Mouse (Mus musculus) kidney, adult 18-20 months (tissue): ENCODE results near the gene Nhsl2.

Experiments
- DNase-seq: peaks from one replicate; pipeline ENCODE4 v3.0.0; 2021

The Nhsl2 gene

DNA sequence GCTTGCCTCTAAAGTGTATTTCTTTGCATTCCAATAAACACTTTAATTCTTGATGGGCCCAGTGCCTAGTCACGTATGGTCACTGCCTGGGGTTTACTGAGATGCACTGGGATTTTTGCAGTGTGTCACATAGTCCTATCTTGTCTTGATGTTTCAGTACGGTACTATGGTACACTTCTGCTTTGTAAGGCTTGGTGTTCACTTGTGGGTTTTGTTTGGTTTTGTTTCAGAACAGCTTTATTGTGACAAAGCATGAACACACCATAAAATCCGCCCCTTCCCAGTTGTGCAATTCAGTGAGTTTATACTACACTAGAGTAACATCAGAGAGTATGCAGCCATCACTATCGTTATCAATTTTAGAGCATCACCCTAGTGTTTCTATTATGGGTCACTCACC lies 204.8 kb downstream of the Nhsl2 start:
- DNase-seq: no peak

- DNase-seq: peak; percentile 32
Measured at GRCm38 (mm10) chrX:102059437-102059836, 210.3 kb downstream of the Nhsl2 start.

DNA sequence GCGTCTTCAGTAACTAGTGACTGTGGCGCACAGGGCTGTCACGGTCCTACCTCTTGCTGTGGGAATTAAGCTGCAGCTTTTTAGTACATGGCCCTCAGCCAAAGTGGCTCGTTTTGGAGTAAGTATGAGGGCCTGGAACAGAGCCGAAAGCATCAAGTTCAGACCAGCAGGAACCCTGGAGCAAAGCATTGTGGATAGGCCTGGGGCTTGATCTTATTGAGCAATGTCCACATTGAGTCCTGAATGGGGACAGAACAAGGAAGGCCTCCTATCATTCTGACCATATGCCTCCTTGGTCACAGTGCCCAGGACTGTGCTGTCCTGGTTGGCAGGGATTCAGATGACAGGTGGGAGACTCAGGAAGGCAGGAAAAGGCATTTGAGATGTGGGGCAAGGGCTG lies 211.1 kb downstream of the Nhsl2 start:
- DNase-seq: no peak

DNA sequence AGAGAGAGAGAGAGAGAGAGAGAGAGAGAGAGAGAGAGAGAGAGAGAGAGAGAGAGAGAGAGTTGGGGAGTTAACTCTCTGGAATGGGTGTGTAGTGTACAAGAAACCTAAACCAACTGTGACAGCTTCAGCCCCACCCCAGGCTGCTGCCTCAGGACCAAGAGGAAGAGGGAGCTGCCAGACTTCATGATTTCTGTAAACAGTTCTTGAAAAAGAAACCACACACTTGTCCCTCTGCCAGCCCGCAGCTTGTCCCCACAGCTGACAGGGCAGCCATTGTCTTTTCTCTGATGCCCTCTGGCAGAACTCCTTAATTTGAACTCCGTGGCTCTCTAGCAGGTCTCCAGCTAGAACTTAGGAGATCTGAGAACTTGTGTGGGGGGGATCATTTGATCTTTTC lies 211.7 kb downstream of the Nhsl2 start:
- DNase-seq: peak; percentile 25

DNA sequence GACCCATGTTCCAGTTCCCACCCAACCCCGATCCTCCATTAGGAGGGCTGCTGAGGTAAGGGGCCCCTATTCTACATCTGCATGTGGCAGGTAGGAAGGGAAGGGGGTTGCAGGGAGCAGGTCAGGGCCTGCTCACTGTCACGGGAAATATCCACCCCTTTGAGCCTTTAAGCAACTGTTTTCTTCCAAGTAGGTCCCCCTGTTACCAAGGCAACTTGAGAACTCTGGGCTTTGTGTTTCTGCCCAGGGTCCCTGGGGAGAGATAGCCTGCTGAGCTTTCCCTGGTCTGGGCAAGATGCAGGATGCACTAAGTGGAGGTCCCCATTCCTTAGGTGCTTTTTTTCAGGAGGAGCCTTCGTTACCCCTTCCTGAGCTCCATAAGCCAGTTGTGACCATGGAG lies 214.9 kb downstream of the Nhsl2 start:
- no peak for DNase-seq

DNA sequence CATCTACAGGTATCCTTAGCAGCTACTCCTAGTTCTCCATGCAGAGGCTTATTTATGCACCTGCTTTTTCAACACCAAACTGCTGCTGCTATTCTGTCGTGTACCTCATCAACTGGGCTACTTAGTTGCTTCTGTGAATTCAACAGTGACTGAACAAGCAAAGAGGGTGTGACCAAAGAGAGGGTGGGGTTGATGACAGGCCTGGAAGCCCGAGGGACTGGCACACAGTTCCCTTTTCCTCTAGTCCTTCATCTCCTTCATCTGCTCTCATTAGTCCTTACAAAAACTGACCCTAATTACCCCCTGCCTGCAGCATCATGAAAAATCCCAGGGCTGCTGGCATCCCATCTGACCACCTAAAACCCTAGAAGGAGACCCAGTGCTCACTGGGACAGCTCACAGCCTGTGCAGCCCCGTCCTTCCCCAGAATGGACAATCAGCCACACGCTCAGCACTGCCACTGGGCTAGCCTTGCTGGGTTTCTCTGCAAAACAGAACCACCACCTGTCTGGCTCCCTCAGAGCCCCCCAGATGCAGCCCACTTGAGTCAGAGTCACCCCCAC lies 216.1 kb downstream of the Nhsl2 start:
- no peak for DNase-seq

DNA sequence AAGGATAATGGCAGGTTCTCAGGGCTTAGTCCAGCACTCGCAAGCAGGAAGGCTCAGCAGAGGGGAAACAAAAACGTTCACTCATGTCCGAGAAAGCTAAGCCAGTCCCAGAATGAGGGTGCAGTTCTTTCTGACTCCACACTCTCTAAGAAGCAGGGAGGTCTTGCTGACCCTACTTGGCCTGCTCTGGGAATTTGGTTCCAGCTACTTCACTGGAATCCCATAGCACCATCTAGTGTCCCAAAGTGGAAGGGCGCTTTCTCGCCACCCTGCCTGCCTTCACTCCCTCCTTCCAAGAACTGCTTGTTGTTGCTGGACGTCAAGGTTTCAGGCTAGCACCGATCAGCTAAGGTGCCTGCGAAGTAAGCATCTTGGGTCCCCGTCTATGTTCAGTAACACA lies 216.9 kb downstream of the Nhsl2 start:
- peak; percentile 83 for DNase-seq

DNA sequence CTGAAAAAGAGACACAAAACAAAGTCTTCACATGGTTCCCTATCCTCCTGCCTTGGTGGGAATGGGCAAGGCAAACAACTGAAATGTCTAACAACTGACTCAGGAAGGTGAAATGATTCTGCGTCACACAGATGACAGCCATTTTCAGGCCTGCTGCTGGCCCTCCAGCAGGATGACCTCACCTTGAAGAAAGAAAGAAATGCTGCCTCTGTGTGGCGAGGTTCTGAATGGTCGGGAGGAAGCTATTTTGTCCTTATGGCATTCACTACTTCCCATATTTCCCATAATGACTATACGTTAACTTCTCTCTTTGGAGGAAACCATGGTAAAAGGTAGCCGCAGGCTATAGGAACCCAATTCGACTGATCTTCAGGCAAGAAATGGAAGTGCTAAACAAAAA lies 217.9 kb downstream of the Nhsl2 start:
- no peak for DNase-seq

DNA sequence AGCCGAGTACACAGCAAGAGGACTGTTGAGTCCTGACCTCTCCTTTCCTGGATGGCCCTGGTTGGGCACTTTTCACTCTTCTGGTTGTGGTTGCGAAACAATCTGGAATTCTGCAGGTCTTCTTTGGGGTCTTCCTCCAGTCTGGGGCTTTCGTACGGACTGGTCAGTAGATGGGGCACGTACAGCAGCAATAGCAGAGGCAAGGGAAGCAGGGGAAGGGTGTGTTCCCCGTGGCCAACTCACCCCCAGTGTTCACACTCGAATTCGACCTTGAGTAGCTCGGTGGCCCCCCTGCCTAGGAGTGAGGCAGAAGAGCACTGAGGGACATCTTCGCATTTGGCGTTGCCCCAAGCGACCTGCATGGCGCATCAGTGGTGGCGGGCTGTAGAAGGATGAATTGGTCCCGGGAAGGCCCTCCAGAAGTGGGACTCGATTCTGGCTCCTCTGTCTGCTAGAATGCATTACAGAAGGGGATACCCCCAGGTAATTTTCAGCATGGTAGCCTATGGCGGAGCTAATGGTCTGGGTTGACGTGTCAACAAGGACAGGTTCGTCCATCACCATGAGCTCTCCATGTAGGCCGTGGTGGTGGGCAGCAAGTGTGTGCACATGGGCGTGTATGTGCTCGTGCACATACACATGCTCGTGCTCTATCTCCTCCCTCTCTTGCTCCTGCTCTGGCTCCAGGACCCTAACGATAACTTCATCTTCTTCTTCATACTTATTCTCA lies 219.8 kb downstream of the Nhsl2 start:
- DNase-seq: no peak

- peak; percentile 65 for DNase-seq
Measured at GRCm38 (mm10) chrX:102070591-102071471, 221.6 kb downstream of the Nhsl2 start, which contains the start of gene Rtl5. TSS of gene Rtl5 (minus strand) at chrX:102071304.

DNA sequence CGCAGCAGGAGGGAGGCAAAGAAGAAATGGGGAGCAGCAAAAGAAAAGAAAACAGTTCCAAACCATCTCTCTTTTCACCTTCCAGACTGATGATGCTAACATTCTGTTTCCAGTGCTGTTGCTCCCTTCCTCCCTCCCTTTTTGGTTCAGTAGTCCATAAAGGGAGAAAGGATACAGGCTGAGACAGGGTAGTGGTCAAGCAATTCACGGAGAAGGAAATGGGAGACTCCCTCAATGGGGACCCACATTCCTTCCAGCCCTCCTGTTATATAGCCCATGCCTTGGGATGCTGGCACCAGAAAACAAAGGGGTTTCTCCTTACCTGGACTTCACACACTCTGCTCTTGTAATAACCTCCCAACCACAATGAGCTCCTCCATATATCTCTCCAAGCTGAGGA lies 222.3 kb downstream of the Nhsl2 start:
- no peak for DNase-seq

- no peak for DNase-seq
Measured at GRCm38 (mm10) chrX:102073605-102074325, 224.6 kb downstream of the Nhsl2 start.

- DNase-seq: no peak
Measured at GRCm38 (mm10) chrX:102074435-102074834, 225.2 kb downstream of the Nhsl2 start.

GRCm38 (mm10) chrX:102075158-102075557 lies 226.0 kb downstream of the Nhsl2 start:
- DNase-seq: peak; percentile 29

- no peak for DNase-seq
Measured at GRCm38 (mm10) chrX:102076886-102077765, 227.9 kb downstream of the Nhsl2 start.

- DNase-seq: no peak
Measured at GRCm38 (mm10) chrX:102081076-102081475, 231.9 kb downstream of the Nhsl2 start.

DNA sequence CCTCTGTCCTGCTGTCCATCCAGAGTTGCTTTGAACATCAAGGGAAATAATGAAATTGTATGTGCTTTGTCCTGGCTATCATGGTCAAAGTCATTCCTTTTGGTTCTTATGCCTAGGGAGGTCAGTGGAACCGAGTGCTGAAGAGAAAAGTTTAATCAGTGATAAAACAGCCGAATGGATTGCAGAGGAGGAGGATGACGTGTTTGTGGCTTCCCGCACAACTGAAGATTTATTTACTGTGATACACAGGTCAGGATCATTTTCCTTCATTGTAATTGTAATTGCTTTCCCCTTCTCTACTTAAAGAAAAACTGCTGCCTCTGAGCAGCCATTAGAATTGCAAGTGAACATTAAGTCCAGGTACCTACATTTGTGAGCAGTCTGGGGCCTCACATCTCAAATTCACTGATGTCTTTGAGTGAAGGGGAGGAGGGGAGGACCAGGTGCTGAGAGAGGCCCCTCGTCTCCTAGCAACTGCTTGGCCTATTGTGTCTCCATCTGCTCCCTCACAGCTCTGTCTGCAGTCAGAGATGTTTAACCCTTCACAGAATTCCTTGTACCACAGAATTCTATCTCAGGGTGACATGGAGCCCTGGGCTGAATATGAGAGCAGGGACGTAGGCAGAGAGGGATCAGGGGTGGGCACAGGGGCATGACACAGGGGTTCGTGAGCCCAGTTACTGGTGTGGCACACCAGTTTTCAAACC lies 232.5 kb downstream of the Nhsl2 start:
- DNase-seq: no peak

GRCm38 (mm10) chrX:102082340-102082739 lies 233.2 kb downstream of the Nhsl2 start:
- DNase-seq: no peak

DNA sequence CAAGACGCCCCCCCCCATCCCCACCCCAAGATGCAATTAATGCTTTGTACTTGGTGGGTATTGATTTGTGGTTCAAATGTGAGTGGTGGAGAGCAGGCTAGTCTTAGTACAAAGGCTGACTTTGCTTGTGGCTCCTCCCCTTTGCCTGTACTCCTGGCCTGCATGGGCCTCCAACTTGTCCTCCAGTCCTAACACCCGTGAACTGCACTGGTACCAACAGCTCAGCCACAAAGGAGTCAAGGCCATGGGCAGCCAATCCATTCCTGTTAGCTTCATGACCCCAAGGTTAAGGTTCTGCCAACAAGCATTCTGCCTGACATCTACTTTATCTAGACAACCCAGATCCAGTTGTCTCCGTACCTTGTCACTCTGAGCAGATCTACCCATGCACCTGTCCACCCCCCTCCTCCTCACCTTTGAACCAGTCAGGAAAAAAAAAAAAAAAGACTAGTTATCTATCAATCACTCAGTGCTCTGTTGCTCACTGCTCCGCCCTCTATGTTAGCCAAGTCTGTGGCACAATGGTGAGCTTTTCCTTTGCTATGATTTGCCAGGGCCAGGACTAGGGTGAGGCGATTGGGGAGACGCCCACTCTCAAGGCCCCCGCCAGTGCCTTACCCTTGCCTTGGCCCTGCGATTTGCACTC lies 236.7 kb downstream of the Nhsl2 start:
- no peak for DNase-seq

DNA sequence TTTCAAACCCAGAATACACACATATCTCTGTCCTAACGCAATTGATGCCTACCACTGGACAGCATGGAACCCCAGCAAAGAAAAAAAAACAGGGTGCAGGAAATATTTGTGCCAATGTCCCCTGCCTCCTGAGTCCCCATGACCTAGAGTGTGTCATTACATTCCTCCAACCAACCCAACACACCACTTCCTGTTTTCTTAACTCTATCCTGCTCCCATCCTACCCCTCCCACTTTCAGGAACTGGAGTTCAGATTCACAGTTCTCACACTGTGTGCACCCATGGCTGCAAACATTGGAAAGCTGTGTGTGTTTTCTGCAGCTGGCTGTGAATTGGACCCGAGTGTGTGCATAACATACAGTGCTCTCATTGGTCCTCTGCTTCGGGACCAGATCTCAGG lies 241.4 kb downstream of the Nhsl2 start:
- DNase-seq: no peak

- DNase-seq: no peak
Measured at GRCm38 (mm10) chrX:102094381-102094904, 245.3 kb downstream of the Nhsl2 start.
